ENCODE assay signal across 9 mouse cellular contexts in the genomic region with DNA sequence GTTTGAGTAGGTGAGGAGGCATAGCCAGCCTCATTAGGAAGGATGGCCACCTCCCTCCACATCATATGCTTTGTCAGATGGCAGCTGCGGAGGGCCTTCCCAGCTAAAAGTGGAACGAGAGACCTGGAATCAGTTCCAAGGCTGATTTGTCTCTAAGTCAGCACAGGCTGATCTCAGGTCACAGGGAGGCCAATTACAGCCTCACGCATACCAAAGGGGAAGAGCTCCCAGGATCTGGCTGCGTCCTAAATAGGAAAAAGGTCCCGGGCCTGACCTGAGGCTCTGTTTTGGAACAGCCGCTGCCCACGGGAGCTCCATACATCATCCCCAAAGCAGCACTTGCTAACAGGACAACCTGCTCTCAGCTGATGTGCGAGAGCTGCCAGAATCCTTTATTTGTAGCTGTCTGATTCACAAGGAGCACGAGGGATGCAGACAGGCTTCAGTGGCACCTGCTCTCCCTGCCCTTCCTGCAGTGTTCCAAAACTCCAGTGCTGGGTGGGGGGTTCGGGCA.
DNase-seq lines count a peak whose midpoint lies in the region; ATAC-seq and TF ChIP-seq lines count a peak whose summit lies in the region.
"Had no signal": no experiment of that assay in that cellular context is flagged by ENCODE, and none has a peak within 500 bp of the region (broad histone marks: within the 10 kb centered on the region; RNA-seq: fewer than 3 reads in every experiment).

No protein-coding gene starts in this region.

- WGBS in cerebellum, adult 2 months: 11% methylated on average over 10 of the region's 10 CpGs
- 74% methylated on average over 10 of the region's 10 CpGs for WGBS in liver, embryonic 14.5 days (ENCODE audit: insufficient replicate concordance)
- WGBS in liver, postnatal 0 days (ENCODE audit: insufficient replicate concordance): 69% methylated on average over 10 of the region's 10 CpGs

- no peak overlapping the region for H3K4me2 ChIP-seq in liver, embryonic 14.5 days (ENCODE audit: low read depth)
- H3K4me2 ChIP-seq in liver, postnatal 0 days (ENCODE audit: low read depth, low read length): no peak overlapping the region
- H3K4me2 ChIP-seq: embryonic facial prominence, embryonic 12.5 days had no signal

- H3K27me3 ChIP-seq in cerebellum, adult 2 months (ENCODE audit: control insufficient read depth, insufficient read depth, low read length): no peaks in the 10 kb centered on the region
- no peaks in the 10 kb centered on the region for H3K27me3 ChIP-seq in liver, embryonic 14.5 days (ENCODE audit: control insufficient read depth, insufficient read depth, low read length)
- H3K27me3 ChIP-seq in liver, postnatal 0 days (ENCODE audit: insufficient read depth, low read length): no peaks in the 10 kb centered on the region
- H3K27me3 ChIP-seq: embryonic facial prominence, embryonic 12.5 days had no signal

- no peaks in the 10 kb centered on the region; the same call in 1 of the 2 replicates for H3K36me3 ChIP-seq in liver, embryonic 14.5 days (replicated peaks; ENCODE audit: control insufficient read depth, insufficient read depth, low read depth)
- H3K36me3 ChIP-seq in liver, postnatal 0 days (replicated peaks; ENCODE audit: insufficient read depth, low read length): peaks cover 3% of the 10 kb centered on the region; the same call in 1 of the 2 replicates
- H3K36me3 ChIP-seq: embryonic facial prominence, embryonic 12.5 days had no signal

- TF ChIP-seq CTCF in cerebellum, adult 2 months (IDR thresholded peaks at IDR 0.05; ENCODE audit: borderline replicate concordance, insufficient read depth, low read depth, low read length): no peak
- TF ChIP-seq CTCF in liver, embryonic 14.5 days (IDR thresholded peaks at IDR 0.05; ENCODE audit: low read depth): no peak
- TF ChIP-seq CTCF in liver, postnatal 0 days (IDR thresholded peaks at IDR 0.05; ENCODE audit: low read depth): no peak

- H3K9me3 ChIP-seq in liver, embryonic 14.5 days (ENCODE audit: control insufficient read depth, low read length): no peaks in the 10 kb centered on the region
- no peaks in the 10 kb centered on the region for H3K9me3 ChIP-seq in liver, postnatal 0 days (ENCODE audit: low read length)
- H3K9me3 ChIP-seq: embryonic facial prominence, embryonic 12.5 days had no signal

- H3K27ac ChIP-seq in cerebellum, adult 2 months (ENCODE audit: insufficient read depth, low read length): peak overlapping the region; percentile 68
- H3K27ac ChIP-seq in liver, embryonic 14.5 days: no peak overlapping the region
- no peak overlapping the region for H3K27ac ChIP-seq in liver, postnatal 0 days (ENCODE audit: low read depth)
- H3K27ac ChIP-seq: embryonic facial prominence, embryonic 12.5 days had no signal

- no peak for TF ChIP-seq POLR2A in cerebellum, adult 2 months (IDR thresholded peaks at IDR 0.05; ENCODE audit: borderline replicate concordance, insufficient read depth, low read length)

- DNase-seq in cerebellum, adult 2 months: peak; percentile 60 to 71
- DNase-seq in cerebellum, postnatal 4 days (ENCODE audit: low spot score in 2 of 2): no peak
- DNase-seq in liver, embryonic 14.5 days (ENCODE audit: low read depth in 3 of 3, low spot score in 3 of 3): no peak
- no peak for DNase-seq in liver, postnatal 0 days
- peak; percentile 34 for DNase-seq in gastrocnemius, postnatal 10 days
- peak; percentile 40 to 78 for DNase-seq in left cerebral cortex, postnatal 25 days (ENCODE audit: low spot score in 2 of 2)
- no peak for DNase-seq in urinary bladder, postnatal 14 days (ENCODE audit: low spot score)
- DNase-seq in yolk sac, embryonic 10.5 days (ENCODE audit: low spot score): no peak

- H3K4me3 ChIP-seq in cerebellum, adult 2 months (replicated peaks; ENCODE audit: insufficient read depth, low read depth, low read length): no peak overlapping the region
- H3K4me3 ChIP-seq in liver, embryonic 14.5 days (ENCODE audit: insufficient read depth in 1 of 2, low read depth in 2 of 2, low read length in 2 of 2): no peak overlapping the region
- H3K4me3 ChIP-seq in liver, postnatal 0 days (ENCODE audit: low read depth, low read length): no peak overlapping the region
- H3K4me3 ChIP-seq: embryonic facial prominence, embryonic 12.5 days had no signal

- peak; percentile 5; the same call in 1 of the 2 replicates for ATAC-seq in liver, embryonic 14.5 days (ENCODE audit: insufficient read depth)
- no peak for ATAC-seq in liver, postnatal 0 days

- no peak overlapping the region for H3K9ac ChIP-seq in liver, embryonic 14.5 days (replicated peaks)
- no peak overlapping the region for H3K9ac ChIP-seq in liver, postnatal 0 days (replicated peaks)
- H3K9ac ChIP-seq: embryonic facial prominence, embryonic 12.5 days had no signal

- TF ChIP-seq EP300 in liver, embryonic 14.5 days (IDR thresholded peaks at IDR 0.05; ENCODE audit: low read depth): no peak
- TF ChIP-seq EP300 in liver, postnatal 0 days (IDR thresholded peaks at IDR 0.05; ENCODE audit: low read depth): no peak

- intact Hi-C loops in left cerebral cortex, postnatal 25 days (cut with DNase I): no loop called here

- H3K4me1 ChIP-seq in cerebellum, adult 2 months (ENCODE audit: control insufficient read depth, insufficient read depth, low read length): peaks cover 19% of the 10 kb centered on the region
- peaks cover 0 to 7% of the 10 kb centered on the region in 2 experiments; a peak in 2 of 4 replicates for H3K4me1 ChIP-seq in liver, embryonic 14.5 days (replicated peaks; ENCODE audit: control insufficient read depth in 2 of 2, insufficient read depth in 2 of 2, low read length in 1 of 2)
- peaks cover 5% of the 10 kb centered on the region; the same call in 1 of the 2 replicates for H3K4me1 ChIP-seq in liver, postnatal 0 days (ENCODE audit: insufficient read depth)
- H3K4me1 ChIP-seq: embryonic facial prominence, embryonic 12.5 days had no signal

Comparison
In these comparisons a context has a peak if more than half of its experiments do, and no peak if none do; other contexts are left out.
1. DNase-seq: peak in cerebellum, adult 2 months (2 of 2), gastrocnemius, postnatal 10 days (single experiment) and left cerebral cortex, postnatal 25 days (2 of 2); none in cerebellum, postnatal 4 days (0 of 2), liver, embryonic 14.5 days (0 of 3), liver, postnatal 0 days (single experiment), urinary bladder, postnatal 14 days (single experiment) and yolk sac, embryonic 10.5 days (single experiment).